In the genomic region with DNA sequence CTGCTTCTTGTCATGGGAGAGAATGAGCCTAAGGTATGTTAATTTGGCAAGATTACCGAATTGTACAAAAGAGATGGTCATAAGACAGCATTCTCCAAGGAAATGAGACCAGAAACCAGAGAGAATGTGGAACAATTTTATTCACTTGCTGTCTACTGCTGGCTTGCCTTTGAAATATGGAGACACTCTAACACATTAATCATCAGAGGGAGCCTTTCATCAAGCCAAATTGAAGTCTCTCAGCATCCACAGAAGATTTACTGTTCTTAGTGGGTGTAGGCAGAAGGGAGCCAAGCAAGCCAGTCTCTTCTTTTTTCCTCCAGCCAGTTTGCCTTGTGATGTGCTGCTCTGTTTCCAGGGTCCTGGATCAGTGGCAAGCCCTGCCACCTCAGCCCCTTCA, we compare ENCODE assay signal across 23 mouse cellular contexts. TPM values are rescaled to one million over a fixed set of nuclear protein-coding genes. Genes with fewer than 3 reads are reported as not detected.
DNase-seq lines count a peak whose midpoint lies in the region; ATAC-seq and TF ChIP-seq lines count a peak whose summit lies in the region.
"Had no signal": no experiment of that assay in that cellular context is flagged by ENCODE, and none has a peak within 500 bp of the region (broad histone marks: within the 10 kb centered on the region; RNA-seq: fewer than 3 reads in every experiment).

No protein-coding gene starts in this region.

- peaks cover 1% of the 10 kb centered on the region; the same call in 1 of the 2 replicates for H3K4me1 ChIP-seq in heart, adult 2 months (ENCODE audit: control insufficient read depth, insufficient read depth, low read length)
- no peaks in the 10 kb centered on the region for H3K4me1 ChIP-seq in heart, embryonic 12.5 days (replicated peaks)
- no peaks in the 10 kb centered on the region for H3K4me1 ChIP-seq in intestine, embryonic 15.5 days (replicated peaks)
- no peaks in the 10 kb centered on the region for H3K4me1 ChIP-seq in intestine, postnatal 0 days (replicated peaks; ENCODE audit: control insufficient read depth, insufficient read depth, low read length)
- H3K4me1 ChIP-seq in intestine, embryonic 16.5 days (ENCODE audit: control insufficient read depth, insufficient read depth, low read length), result no peaks in the 10 kb centered on the region
- H3K4me1 ChIP-seq in kidney, embryonic 15.5 days, result 0 out of 2 replicates have a peak, but pooled peaks cover 2% of the 10 kb centered on the region
- H3K4me1 ChIP-seq: embryonic facial prominence, embryonic 10.5 days; forebrain, embryonic 13.5 days; limb, embryonic 12.5 days; liver, embryonic 13.5 days; midbrain, embryonic 10.5 days; neural tube, embryonic 12.5 days had no signal

- no peak for TF ChIP-seq POLR2A in heart, adult 2 months (IDR thresholded peaks at IDR 0.05; ENCODE audit: insufficient read depth, low read depth, low read length)

- no peaks in the 10 kb centered on the region for H3K27me3 ChIP-seq in heart, adult 2 months (ENCODE audit: control insufficient read depth, insufficient read depth, low read length)
- no peaks in the 10 kb centered on the region for H3K27me3 ChIP-seq in heart, embryonic 12.5 days (replicated peaks)
- no peaks in the 10 kb centered on the region for H3K27me3 ChIP-seq in intestine, embryonic 15.5 days (replicated peaks)
- no peaks in the 10 kb centered on the region for H3K27me3 ChIP-seq in intestine, postnatal 0 days (replicated peaks; ENCODE audit: control insufficient read depth, insufficient read depth, low read length)
- H3K27me3 ChIP-seq in intestine, embryonic 16.5 days (replicated peaks; ENCODE audit: control insufficient read depth, insufficient read depth, low read length), result no peaks in the 10 kb centered on the region
- no peaks in the 10 kb centered on the region for H3K27me3 ChIP-seq in kidney, embryonic 15.5 days
- H3K27me3 ChIP-seq: forebrain, embryonic 13.5 days; heart, embryonic 13.5 days; limb, embryonic 12.5 days; liver, embryonic 13.5 days; neural tube, embryonic 12.5 days had no signal

- WGBS in heart, adult 2 months, result 85% methylated on average over 1 of the region's 1 CpGs
- WGBS in heart, embryonic 12.5 days, result 72% methylated on average over 1 of the region's 1 CpGs
- 61% methylated on average over 1 of the region's 1 CpGs for WGBS in intestine, embryonic 15.5 days
- 82% methylated on average over 1 of the region's 1 CpGs for WGBS in intestine, postnatal 0 days
- 62% methylated on average over 1 of the region's 1 CpGs for WGBS in intestine, embryonic 16.5 days
- 72% methylated on average over 1 of the region's 1 CpGs for WGBS in kidney, embryonic 15.5 days

- no peaks in the 10 kb centered on the region for H3K9me3 ChIP-seq in heart, embryonic 12.5 days (replicated peaks)
- H3K9me3 ChIP-seq in intestine, embryonic 15.5 days, result no peaks in the 10 kb centered on the region
- H3K9me3 ChIP-seq in intestine, postnatal 0 days (ENCODE audit: control insufficient read depth), result no peaks in the 10 kb centered on the region
- H3K9me3 ChIP-seq in intestine, embryonic 16.5 days (ENCODE audit: control insufficient read depth, low read length), result no peaks in the 10 kb centered on the region
- H3K9me3 ChIP-seq in kidney, embryonic 15.5 days (replicated peaks), result no peaks in the 10 kb centered on the region
- H3K9me3 ChIP-seq: embryonic facial prominence, embryonic 10.5 days; forebrain, embryonic 13.5 days; heart, embryonic 13.5 days; limb, embryonic 12.5 days; liver, embryonic 13.5 days; midbrain, embryonic 10.5 days; neural tube, embryonic 12.5 days had no signal

- H3K27ac ChIP-seq in heart, adult 2 months, result peak overlapping the region; percentile 42
- H3K27ac ChIP-seq in heart, embryonic 12.5 days (ENCODE audit: poor library complexity, severe bottlenecking), result no peak overlapping the region
- 0 out of 2 replicates have a peak overlapping the region, but pooled peaks have one; percentile 34 for H3K27ac ChIP-seq in intestine, embryonic 15.5 days
- no peak overlapping the region for H3K27ac ChIP-seq in intestine, postnatal 0 days (ENCODE audit: low read depth, low read length)
- H3K27ac ChIP-seq in intestine, embryonic 16.5 days (ENCODE audit: low read length), result 0 out of 2 replicates have a peak overlapping the region, but pooled peaks have one; percentile 30
- H3K27ac ChIP-seq in kidney, embryonic 15.5 days, result no peak overlapping the region
- H3K27ac ChIP-seq: embryonic facial prominence, embryonic 10.5 days; forebrain, embryonic 13.5 days; heart, embryonic 13.5 days; limb, embryonic 12.5 days; liver, embryonic 13.5 days; midbrain, embryonic 10.5 days; neural tube, embryonic 12.5 days had no signal

- H3K36me3 ChIP-seq in heart, adult 2 months (ENCODE audit: control insufficient read depth, insufficient read depth, low read length), result no peaks in the 10 kb centered on the region
- no peaks in the 10 kb centered on the region for H3K36me3 ChIP-seq in heart, embryonic 12.5 days
- H3K36me3 ChIP-seq in intestine, embryonic 15.5 days, result no peaks in the 10 kb centered on the region
- no peaks in the 10 kb centered on the region for H3K36me3 ChIP-seq in intestine, postnatal 0 days (ENCODE audit: control insufficient read depth, insufficient read depth)
- H3K36me3 ChIP-seq in intestine, embryonic 16.5 days (ENCODE audit: control insufficient read depth, insufficient read depth, low read length), result no peaks in the 10 kb centered on the region
- no peaks in the 10 kb centered on the region for H3K36me3 ChIP-seq in kidney, embryonic 15.5 days
- H3K36me3 ChIP-seq: embryonic facial prominence, embryonic 10.5 days; heart, embryonic 13.5 days; limb, embryonic 12.5 days; liver, embryonic 13.5 days; midbrain, embryonic 10.5 days; neural tube, embryonic 12.5 days had no signal

- no peak for ATAC-seq in heart, embryonic 12.5 days (ENCODE audit: insufficient number of reproducible peaks, low FRiP score)
- no peak; the same call in 1 of the 2 replicates for ATAC-seq in intestine, embryonic 15.5 days
- no peak for ATAC-seq in intestine, postnatal 0 days
- ATAC-seq in intestine, embryonic 16.5 days, result no peak
- no peak for ATAC-seq in kidney, embryonic 15.5 days (replicated peaks; ENCODE audit: low FRiP score)
- ATAC-seq: forebrain, embryonic 13.5 days had no signal

- H3K79me2 ChIP-seq in heart, adult 2 months (replicated peaks; ENCODE audit: control insufficient read depth, insufficient read depth, low read length), result no peaks in the 10 kb centered on the region

- TF ChIP-seq CTCF in heart, adult 2 months (IDR thresholded peaks at IDR 0.05), result no peak
- TF ChIP-seq CTCF in intestine, postnatal 0 days (IDR thresholded peaks at IDR 0.05; ENCODE audit: low read depth), result no peak

- H3K4me3 ChIP-seq in heart, adult 2 months, result no peak overlapping the region
- H3K4me3 ChIP-seq in heart, embryonic 12.5 days, result no peak overlapping the region
- no peak overlapping the region for H3K4me3 ChIP-seq in intestine, embryonic 15.5 days (replicated peaks)
- H3K4me3 ChIP-seq in intestine, postnatal 0 days (ENCODE audit: low read depth, low read length), result no peak overlapping the region
- no peak overlapping the region for H3K4me3 ChIP-seq in intestine, embryonic 16.5 days (ENCODE audit: low read length)
- no peak overlapping the region for H3K4me3 ChIP-seq in kidney, embryonic 15.5 days (replicated peaks)
- H3K4me3 ChIP-seq: embryonic facial prominence, embryonic 10.5 days; erythroblast, embryonic 14.5 days; forebrain, embryonic 13.5 days; heart, embryonic 13.5 days; limb, embryonic 12.5 days; liver, embryonic 13.5 days; midbrain, embryonic 10.5 days; neural tube, embryonic 12.5 days had no signal

- intact Hi-C loops in heart, adult 2 months (cut with DNase I), result no loop called here

- H3K9ac ChIP-seq in heart, adult 2 months (ENCODE audit: low read depth, low read length), result no peak overlapping the region
- no peak overlapping the region for H3K9ac ChIP-seq in heart, embryonic 12.5 days
- H3K9ac ChIP-seq in intestine, embryonic 15.5 days, result no peak overlapping the region
- H3K9ac ChIP-seq in intestine, postnatal 0 days (ENCODE audit: low read depth, low read length), result no peak overlapping the region
- H3K9ac ChIP-seq in intestine, embryonic 16.5 days (ENCODE audit: low read depth, low read length), result no peak overlapping the region
- H3K9ac ChIP-seq in kidney, embryonic 15.5 days, result no peak overlapping the region
- H3K9ac ChIP-seq: forebrain, embryonic 13.5 days; heart, embryonic 13.5 days; limb, embryonic 12.5 days; liver, embryonic 13.5 days; lung, embryonic 14.5 days; neural tube, embryonic 12.5 days had no signal

- no peak overlapping the region for H3K4me2 ChIP-seq in heart, embryonic 12.5 days
- H3K4me2 ChIP-seq in intestine, embryonic 15.5 days (replicated peaks), result no peak overlapping the region
- H3K4me2 ChIP-seq in intestine, postnatal 0 days (replicated peaks; ENCODE audit: low read depth), result no peak overlapping the region
- H3K4me2 ChIP-seq in intestine, embryonic 16.5 days (ENCODE audit: low read depth, low read length), result no peak overlapping the region
- no peak overlapping the region for H3K4me2 ChIP-seq in kidney, embryonic 15.5 days
- H3K4me2 ChIP-seq: forebrain, embryonic 13.5 days; heart, embryonic 13.5 days; limb, embryonic 12.5 days; liver, embryonic 13.5 days; lung, embryonic 14.5 days; neural tube, embryonic 12.5 days had no signal

- no peak for TF ChIP-seq EP300 in heart, adult 2 months (IDR thresholded peaks at IDR 0.05; ENCODE audit: insufficient read depth, low read depth, low read length)

- DNase-seq in heart, adult 2 months, result no peak
- DNase-seq in 3T3-L1 (ENCODE audit: low read depth, low spot score), result peak; percentile 10
- no peak for DNase-seq in retina, embryonic 14.5 days (ENCODE audit: low spot score)
- DNase-seq: cerebellum, adult 8-10 months; kidney, adult 18-20 months; kidney, postnatal 14 days; liver, embryonic 13.5 days; lung, embryonic 14.5 days; lung, postnatal 36 days; right cerebral cortex, postnatal 14 days; thymus, postnatal 25 days had no signal

RNA-seq across cellular contexts. Expression of gene Tlr3, which starts 37.4 kb away (rescaled TPM):
- total RNA-seq in heart, adult 2 months (2021), result 1 to 10 TPM; 4.6 to 7.1 TPM
- polyA plus RNA-seq in heart, adult 2 months (2012; rRNA removed), result 4.0 and 7.7 TPM in 2 replicates
- 2.2 and 3.8 TPM in 2 replicates for polyA plus RNA-seq in heart, embryonic 12.5 days (2016; fragmentation: Nextera tagmentation; extraction: Ambion mirVana)
- polyA plus RNA-seq in intestine, embryonic 15.5 days (2015; fragmentation: Nextera tagmentation; extraction: Ambion mirVana), result 1.6 and 2.3 TPM in 2 replicates
- polyA plus RNA-seq in intestine, postnatal 0 days (2015; fragmentation: Nextera tagmentation; extraction: Ambion mirVana), result 0.93 and 1.8 TPM in 2 replicates
- 1.0 and 1.4 TPM in 2 replicates for polyA plus RNA-seq in intestine, embryonic 16.5 days (2015; fragmentation: Nextera tagmentation; extraction: Ambion mirVana)
- 3.2 and 4.1 TPM in 2 replicates for polyA plus RNA-seq in kidney, embryonic 15.5 days (2015; fragmentation: Nextera tagmentation; extraction: Ambion mirVana)
- polyA plus RNA-seq: erythroblast, embryonic 14.5 days had no signal

RNA-seq across cellular contexts. Expression of gene Sorbs2, which starts 59.3 kb away (rescaled TPM):
- total RNA-seq in heart, adult 2 months (2021), result 100 to 1,000 TPM; 506 to 581 TPM
- 233 and 319 TPM in 2 replicates for polyA plus RNA-seq in heart, adult 2 months (2012; rRNA removed)
- polyA plus RNA-seq in heart, embryonic 12.5 days (2016; fragmentation: Nextera tagmentation; extraction: Ambion mirVana), result 458 and 494 TPM in 2 replicates
- polyA plus RNA-seq in intestine, embryonic 15.5 days (2015; fragmentation: Nextera tagmentation; extraction: Ambion mirVana), result 25.3 and 25.8 TPM in 2 replicates
- 16.0 and 16.2 TPM in 2 replicates for polyA plus RNA-seq in intestine, postnatal 0 days (2015; fragmentation: Nextera tagmentation; extraction: Ambion mirVana)
- polyA plus RNA-seq in intestine, embryonic 16.5 days (2015; fragmentation: Nextera tagmentation; extraction: Ambion mirVana), result 19.1 and 19.4 TPM in 2 replicates
- 42.9 and 43.2 TPM in 2 replicates for polyA plus RNA-seq in kidney, embryonic 15.5 days (2015; fragmentation: Nextera tagmentation; extraction: Ambion mirVana)

Comparison
In these comparisons a context has a peak if more than half of its experiments do, and no peak if none do; other contexts are left out.
1. H3K27ac ChIP-seq: peak in heart, adult 2 months (single experiment), intestine, embryonic 15.5 days (single experiment) and intestine, embryonic 16.5 days (single experiment); none in heart, embryonic 12.5 days (single experiment), intestine, postnatal 0 days (single experiment) and kidney, embryonic 15.5 days (single experiment).